Mouse (Mus musculus): ENCODE data around the gene Pptc7. TPM values are rescaled to one million over a fixed set of nuclear protein-coding genes. Genes with fewer than 3 reads are reported as not detected.

Gene Pptc7
- polyA plus RNA-seq, 1 experiment from 2014 or later, result 8.3 TPM

GRCm38 (mm10) chr5:122324608-122325431 is 40.7 kb downstream of the Pptc7 start:
- WGBS, result 93% methylated on average over 23 of the region's 23 CpGs

GRCm38 (mm10) chr5:122325477-122325876 is 41.3 kb downstream of the Pptc7 start:
- Histone ChIP-seq H3K9me3 (no peaks in the 10 kb centered on the region), H3K27ac (no peak overlapping the region), H3K4me3 (no peak overlapping the region), H3K27me3 (no peaks in the 10 kb centered on the region), H3K4me2 (no peak overlapping the region), H3K36me3 (peaks cover 63% of the 10 kb centered on the region), H3K4me1 (replicated peaks) (no peaks in the 10 kb centered on the region), H3K9ac (no peak overlapping the region)
- ATAC-seq (ENCODE audit: low FRiP score), result no peak
- WGBS, result 85% methylated on average over 8 of the region's 8 CpGs

More at GRCm38 (mm10) chr5:122324608-122325431, 40.7 kb downstream of the Pptc7 start:
- H3K4me1 ChIP-seq (replicated peaks), result no peaks in the 10 kb centered on the region
- no peaks in the 10 kb centered on the region for H3K9me3 ChIP-seq
- no peak overlapping the region for H3K4me2 ChIP-seq
- H3K4me3 ChIP-seq, result no peak overlapping the region
- peaks cover 68% of the 10 kb centered on the region for H3K36me3 ChIP-seq
- no peak overlapping the region for H3K9ac ChIP-seq
- no peak overlapping the region for H3K27ac ChIP-seq
- no peaks in the 10 kb centered on the region for H3K27me3 ChIP-seq
- ATAC-seq (ENCODE audit: low FRiP score), result no peak

- 92% methylated on average over 3 of the region's 3 CpGs for WGBS
- no peaks in the 10 kb centered on the region for H3K9me3 ChIP-seq
- H3K36me3 ChIP-seq, result peaks cover 46% of the 10 kb centered on the region
- no peaks in the 10 kb centered on the region for H3K27me3 ChIP-seq
- H3K27ac ChIP-seq, result no peak overlapping the region
- ATAC-seq (ENCODE audit: low FRiP score), result no peak
- H3K4me3 ChIP-seq, result no peak overlapping the region
- no peaks in the 10 kb centered on the region for H3K4me1 ChIP-seq (replicated peaks)
- no peak overlapping the region for H3K4me2 ChIP-seq
- no peak overlapping the region for H3K9ac ChIP-seq
Observed at GRCm38 (mm10) chr5:122327283-122327682, 43.1 kb downstream of the Pptc7 start.

DNA sequence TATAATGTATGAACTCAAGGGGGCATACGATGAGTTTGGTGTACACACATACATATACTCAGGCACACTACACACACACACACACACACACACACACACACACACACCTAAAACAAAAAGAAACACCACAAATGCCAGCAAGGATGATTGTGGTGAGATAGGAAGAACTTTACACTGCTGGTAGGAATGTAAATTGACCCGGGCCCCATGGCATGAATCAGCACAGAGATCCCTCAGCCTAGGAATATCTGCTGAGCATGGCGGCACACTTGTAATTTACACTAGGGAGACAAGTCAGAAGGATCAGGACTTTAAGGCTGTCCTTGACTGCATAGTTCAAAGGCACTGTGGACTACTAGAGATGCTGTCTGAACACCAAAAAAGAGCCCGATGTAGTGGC is 46.1 kb downstream of the Pptc7 start:
- Histone ChIP-seq H3K4me1 (replicated peaks) (no peaks in the 10 kb centered on the region), H3K27ac (no peak overlapping the region), H3K9ac (no peak overlapping the region), H3K9me3 (no peaks in the 10 kb centered on the region), H3K36me3 (peaks cover 32% of the 10 kb centered on the region), H3K27me3 (no peaks in the 10 kb centered on the region), H3K4me3 (no peak overlapping the region), H3K4me2 (no peak overlapping the region)
- no peak for ATAC-seq (ENCODE audit: low FRiP score)
- WGBS, result 92% methylated on average over 4 of the region's 4 CpGs

DNA sequence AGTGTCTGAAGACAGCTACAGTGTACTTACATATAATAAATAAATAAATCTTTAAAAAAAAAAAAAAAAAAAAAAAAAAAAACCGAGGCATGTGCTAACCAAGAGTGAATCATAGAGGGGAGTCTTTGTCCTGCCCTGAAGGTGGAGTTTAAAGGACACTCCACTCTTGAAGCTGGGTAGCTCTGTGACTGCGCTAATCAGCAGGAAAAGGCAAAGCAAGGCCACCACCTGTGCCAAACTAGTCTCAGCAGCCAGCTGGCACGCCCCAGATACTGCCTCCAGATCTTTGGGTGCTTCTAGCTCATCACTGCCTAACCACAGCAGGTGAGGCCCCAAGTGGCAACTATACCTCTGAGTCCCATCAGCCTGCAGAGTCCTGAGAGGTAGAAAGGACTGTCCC is 50.5 kb downstream of the Pptc7 start:
- Histone ChIP-seq H3K4me2 (no peak overlapping the region), H3K36me3 (peaks cover 4% of the 10 kb centered on the region; the same call in 1 of the 2 replicates), H3K4me3 (no peak overlapping the region), H3K27me3 (no peaks in the 10 kb centered on the region), H3K9me3 (no peaks in the 10 kb centered on the region), H3K9ac (no peak overlapping the region), H3K4me1 (replicated peaks) (no peaks in the 10 kb centered on the region), H3K27ac (no peak overlapping the region)
- WGBS, result 75% methylated on average over 3 of the region's 3 CpGs
- no peak for ATAC-seq (ENCODE audit: low FRiP score)

- H3K4me3 ChIP-seq, result no peak overlapping the region
- no peak for ATAC-seq (ENCODE audit: low FRiP score)
- H3K4me1 ChIP-seq (replicated peaks), result no peaks in the 10 kb centered on the region
- H3K9me3 ChIP-seq, result no peaks in the 10 kb centered on the region
- 93% methylated on average over 7 of the region's 7 CpGs for WGBS
- H3K27ac ChIP-seq, result no peak overlapping the region
- peaks cover 4% of the 10 kb centered on the region; the same call in 1 of the 2 replicates for H3K36me3 ChIP-seq
- no peak overlapping the region for H3K4me2 ChIP-seq
- no peak overlapping the region for H3K9ac ChIP-seq
- no peaks in the 10 kb centered on the region for H3K27me3 ChIP-seq
Observed at GRCm38 (mm10) chr5:122336554-122337294, 52.6 kb downstream of the Pptc7 start.

GRCm38 (mm10) chr5:122342874-122343273 is 58.7 kb downstream of the Pptc7 start:
- H3K27ac ChIP-seq, result no peak overlapping the region
- peak overlapping the region; percentile 43; the same call in 1 of the 2 replicates for H3K9ac ChIP-seq
- peaks cover 4% of the 10 kb centered on the region; the same call in 1 of the 2 replicates for H3K36me3 ChIP-seq
- WGBS, result 91% methylated on average over 1 of the region's 1 CpGs
- H3K4me1 ChIP-seq (replicated peaks), result no peaks in the 10 kb centered on the region
- H3K27me3 ChIP-seq, result no peaks in the 10 kb centered on the region
- H3K4me3 ChIP-seq, result no peak overlapping the region
- H3K9me3 ChIP-seq, result no peaks in the 10 kb centered on the region; the same call in 1 of the 2 replicates
- ATAC-seq (ENCODE audit: low FRiP score), result no peak
- H3K4me2 ChIP-seq, result no peak overlapping the region

DNA sequence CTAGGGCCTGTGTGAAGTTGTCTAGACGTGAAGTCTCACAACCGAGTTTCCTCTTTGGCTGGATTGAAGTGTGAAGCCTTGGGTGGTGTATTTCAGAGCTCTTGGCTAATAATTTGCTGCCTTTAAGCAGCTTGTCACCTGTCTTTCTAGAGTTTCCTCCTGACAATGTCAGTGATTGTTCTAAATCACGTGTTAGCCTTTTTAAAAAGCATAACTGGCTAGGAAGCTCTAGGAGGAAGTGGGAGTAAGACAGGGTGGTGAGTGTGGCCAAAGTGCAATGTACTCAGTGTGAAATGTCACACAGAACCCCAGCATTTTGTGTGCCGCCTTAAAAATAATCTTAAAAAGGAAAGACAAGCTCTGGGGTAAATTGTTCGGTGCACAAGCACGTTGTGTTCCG is 59.6 kb downstream of the Pptc7 start:
- 51% methylated on average over 7 of the region's 7 CpGs for WGBS
- no peak overlapping the region for H3K27ac ChIP-seq
- no peak for ATAC-seq (ENCODE audit: low FRiP score)

DNA sequence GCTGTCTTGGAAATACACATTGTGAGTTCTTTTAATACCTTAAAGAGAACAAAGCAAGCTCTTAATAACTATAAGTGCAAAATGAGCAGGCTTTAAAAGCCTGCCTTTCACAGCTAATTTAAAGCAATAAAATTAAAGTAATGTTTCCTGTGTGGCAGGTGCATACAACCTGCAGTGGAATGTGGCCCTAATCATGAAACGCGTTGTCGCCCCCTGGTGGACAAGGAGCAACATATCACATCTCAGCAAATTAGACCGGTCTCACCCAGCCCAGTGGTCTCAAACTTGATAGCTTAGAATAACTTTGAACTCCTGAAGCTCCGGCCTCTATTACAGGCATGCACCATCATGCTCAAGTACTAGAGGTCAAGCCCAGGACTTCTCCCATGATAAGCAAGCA is 60.1 kb downstream of the Pptc7 start:
- 14% methylated on average over 5 of the region's 5 CpGs for WGBS
- no peak overlapping the region for H3K4me2 ChIP-seq
- no peaks in the 10 kb centered on the region for H3K27me3 ChIP-seq
- no peaks in the 10 kb centered on the region for H3K4me1 ChIP-seq (replicated peaks)
- H3K9me3 ChIP-seq, result no peaks in the 10 kb centered on the region; the same call in 1 of the 2 replicates
- H3K27ac ChIP-seq, result no peak overlapping the region
- H3K9ac ChIP-seq, result no peak overlapping the region
- H3K36me3 ChIP-seq, result no peaks in the 10 kb centered on the region
- no peak for ATAC-seq (ENCODE audit: low FRiP score)
- H3K4me3 ChIP-seq, result no peak overlapping the region

More for the DNA sequence above, 59.6 kb downstream of the Pptc7 start:
- peaks cover under 1% of the 10 kb centered on the region; the same call in 1 of the 2 replicates for H3K36me3 ChIP-seq
- H3K4me1 ChIP-seq (replicated peaks), result no peaks in the 10 kb centered on the region
- H3K27me3 ChIP-seq, result no peaks in the 10 kb centered on the region
- H3K4me3 ChIP-seq, result no peak overlapping the region
- no peak overlapping the region; the same call in 1 of the 2 replicates for H3K9ac ChIP-seq
- no peak overlapping the region for H3K4me2 ChIP-seq
- no peaks in the 10 kb centered on the region; the same call in 1 of the 2 replicates for H3K9me3 ChIP-seq

DNA sequence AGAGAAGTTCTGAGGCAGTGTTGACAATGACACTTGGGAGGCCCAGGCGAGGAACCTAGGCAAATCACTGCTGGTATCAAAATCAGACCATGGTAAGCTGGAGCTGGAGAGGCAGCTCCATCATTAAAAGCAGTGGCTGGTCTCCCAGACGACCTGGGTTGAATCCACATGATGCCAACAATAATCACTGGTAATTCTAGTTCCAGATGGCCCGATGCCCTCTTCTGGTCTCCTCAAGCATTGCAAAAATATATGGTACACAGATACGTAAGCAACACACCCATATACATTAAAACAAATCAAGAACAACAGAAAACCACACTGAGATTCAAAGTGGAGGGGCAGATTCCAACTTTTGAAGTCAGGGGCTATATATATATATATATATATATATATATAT is 61.6 kb downstream of the Pptc7 start:
- Histone ChIP-seq H3K27ac (no peak overlapping the region), H3K36me3 (no peaks in the 10 kb centered on the region), H3K4me3 (no peak overlapping the region), H3K9me3 (no peaks in the 10 kb centered on the region; the same call in 1 of the 2 replicates), H3K4me2 (no peak overlapping the region), H3K27me3 (no peaks in the 10 kb centered on the region), H3K4me1 (replicated peaks) (no peaks in the 10 kb centered on the region), H3K9ac (no peak overlapping the region)
- ATAC-seq (ENCODE audit: low FRiP score), result no peak
- 79% methylated on average over 4 of the region's 4 CpGs for WGBS

- Histone ChIP-seq H3K4me2 (peak within 1 kb of the TSS; percentile 76), H3K4me3 (peak within 1 kb of the TSS; percentile 91), H3K4me1 (replicated peaks) (peaks cover 16% of the 10 kb centered on the region), H3K27ac (peak within 1 kb of the TSS; percentile 89), H3K36me3 (no peaks in the 10 kb centered on the region), H3K9me3 (no peaks in the 10 kb centered on the region), H3K27me3 (no peaks in the 10 kb centered on the region), H3K9ac (peak within 1 kb of the TSS; percentile 95)
- ATAC-seq (ENCODE audit: low FRiP score), result peak; percentile 94
- 3% methylated on average over 51 of the region's 51 CpGs for WGBS
Observed at GRCm38 (mm10) chr5:122353807-122354491, 69.8 kb downstream of the Pptc7 start, which contains the start of the genes Rad9b and Vps29. Gene Rad9b, minus strand, starts transcription at chr5:122354233. Gene Vps29, plus strand, starts transcription at chr5:122354369.

Measured in hindbrain, embryonic 13.5 days (tissue).